Mouse (Mus musculus) midbrain, embryonic 13.5 days (tissue): Measurements from ENCODE around the gene Khsrp. TPM values are rescaled to one million over a fixed set of nuclear protein-coding genes. Genes with fewer than 3 reads are reported as not detected.

ENCODE experiments used
- ATAC-seq: fragments of 200-750 bp; cut with Nextera tagmentation; 2 replicates; pipeline ENCODE4 v1.8.0; 2017; ENCODE audit warnings: mild to moderate bottlenecking, moderate TSS enrichment, moderate library complexity
- H3K27ac ChIP-seq: fragments of 300-500 bp; sonication (generic); 2 replicates; pipeline ENCODE4 v1.5.1; 2015; ENCODE audit warnings: inconsistent platforms, mild to moderate bottlenecking, moderate library complexity
- H3K27me3 ChIP-seq: fragments of 300-500 bp; sonication (generic); 2 replicates; pipeline ENCODE4 v1.6.1; 2015; ENCODE audit warnings: mild to moderate bottlenecking, inconsistent platforms
- H3K36me3 ChIP-seq: fragments of 300-500 bp; sonication (generic); 2 replicates; pipeline ENCODE4 v1.6.1; 2015; ENCODE audit warnings: mild to moderate bottlenecking, inconsistent platforms
- H3K4me1 ChIP-seq: fragments of 300-500 bp; sonication (generic); replicated peaks from 2 replicates; pipeline ENCODE4 v1.6.1; 2015; ENCODE audit warnings: inconsistent platforms
- H3K4me2 ChIP-seq: fragments of 300-500 bp; sonication (generic); replicated peaks from 2 replicates; pipeline ENCODE4 v1.6.1; 2015; ENCODE audit warnings: moderate library complexity, mild to moderate bottlenecking, inconsistent platforms
- H3K4me3 ChIP-seq: fragments of 300-500 bp; sonication (generic); replicated peaks from 2 replicates; pipeline ENCODE4 v1.5.1; 2015; ENCODE audit warnings: mild to moderate bottlenecking, inconsistent platforms
- H3K9ac ChIP-seq: fragments of 300-500 bp; sonication (generic); replicated peaks from 2 replicates; pipeline ENCODE4 v1.6.1; 2015; ENCODE audit warnings: mild to moderate bottlenecking, inconsistent platforms
- H3K9me3 ChIP-seq: fragments of 300-500 bp; sonication (generic); 2 replicates; pipeline ENCODE4 v1.6.1; 2016; ENCODE audit warnings: mild to moderate bottlenecking, inconsistent platforms
- WGBS: fragments of 180-500 bp; shearing (Covaris S2); methylation state at CpG from one replicate; pipeline ENCODE4 v1.1.7; 2015; 5-methylcytosine and 5-hydroxymethylcytosine counted together
- polyA plus RNA-seq: library from polyadenylated mRNA; unstranded; fragments of >200 nt; fragmentation: Nextera tagmentation; extraction: Ambion mirVana; gene quantifications from 2 replicates; pipeline ENCODE4 v1.2.1, GENCODE M21; 2015

The Khsrp gene
- 33.1 and 39.1 TPM in 2 replicates for polyA plus RNA-seq

- H3K4me1 ChIP-seq: peaks cover 25% of the 10 kb centered on the region
- peaks cover 4% of the 10 kb centered on the region; the same call in 1 of the 2 replicates for H3K27me3 ChIP-seq
- H3K27ac ChIP-seq: peak within 1 kb of the TSS; percentile 94
- H3K4me2 ChIP-seq: peak within 1 kb of the TSS; percentile 94
- WGBS: under 1% methylated on average over 76 of the region's 99 CpGs
- no peaks in the 10 kb centered on the region for H3K9me3 ChIP-seq
- no peak for ATAC-seq
- H3K9ac ChIP-seq: peak within 1 kb of the TSS; percentile 99
- H3K36me3 ChIP-seq: peaks cover 28% of the 10 kb centered on the region
- H3K4me3 ChIP-seq: peak within 1 kb of the TSS; percentile 93
Observed at GRCm38 (mm10) chr17:57030931-57031660, at the start of gene Khsrp. Gene Khsrp, minus strand, starts transcription at chr17:57031522.

GRCm38 (mm10) chr17:57079919-57080318 is 48.6 kb upstream of the Khsrp start:
- no peak overlapping the region for H3K9ac ChIP-seq
- no peak overlapping the region for H3K4me3 ChIP-seq
- no peak overlapping the region for H3K27ac ChIP-seq
- 82% methylated on average over 3 of the region's 3 CpGs for WGBS
- H3K4me1 ChIP-seq: peaks cover 17% of the 10 kb centered on the region; the same call in 1 of the 2 replicates
- no peaks in the 10 kb centered on the region for H3K9me3 ChIP-seq
- peaks cover 50% of the 10 kb centered on the region for H3K36me3 ChIP-seq
- no peak overlapping the region for H3K4me2 ChIP-seq
- no peak for ATAC-seq
- H3K27me3 ChIP-seq: no peaks in the 10 kb centered on the region

- Histone ChIP-seq H3K4me2 (no peak within 1 kb of the TSS), H3K4me3 (no peak within 1 kb of the TSS), H3K27me3 (no peaks in the 10 kb centered on the region), H3K9ac (no peak within 1 kb of the TSS), H3K9me3 (no peaks in the 10 kb centered on the region), H3K36me3 (peaks cover 35% of the 10 kb centered on the region), H3K27ac (no peak within 1 kb of the TSS), H3K4me1 (peaks cover 2% of the 10 kb centered on the region; the same call in 1 of the 2 replicates)
- WGBS: 50% methylated on average over 6 of the region's 6 CpGs
- peak; percentile 40; the same call in 1 of the 2 replicates for ATAC-seq
Observed at GRCm38 (mm10) chr17:57078336-57078735, 47.0 kb upstream of the Khsrp start, which contains the start of gene Dennd1c. Gene Dennd1c, minus strand, starts transcription at chr17:57078514.

GRCm38 (mm10) chr17:57076916-57077315 is 45.6 kb upstream of the Khsrp start:
- 59% methylated on average over 3 of the region's 3 CpGs for WGBS
- no peaks in the 10 kb centered on the region for H3K4me1 ChIP-seq
- no peaks in the 10 kb centered on the region for H3K9me3 ChIP-seq
- no peak overlapping the region for H3K4me3 ChIP-seq
- H3K9ac ChIP-seq: no peak overlapping the region
- peaks cover 25% of the 10 kb centered on the region for H3K36me3 ChIP-seq
- H3K4me2 ChIP-seq: no peak overlapping the region
- ATAC-seq: no peak
- H3K27me3 ChIP-seq: no peaks in the 10 kb centered on the region
- no peak overlapping the region for H3K27ac ChIP-seq

- Histone ChIP-seq H3K4me3 (peak overlapping the region; percentile 22), H3K27me3 (0 out of 2 replicates have a peak, but pooled peaks cover 3% of the 10 kb centered on the region), H3K27ac (no peak overlapping the region), H3K9me3 (no peaks in the 10 kb centered on the region), H3K4me1 (peaks cover 5% of the 10 kb centered on the region; the same call in 1 of the 2 replicates), H3K9ac (no peak overlapping the region), H3K36me3 (no peaks in the 10 kb centered on the region), H3K4me2 (peak overlapping the region; percentile 33)
- ATAC-seq: 0 out of 2 replicates have a peak, but pooled peaks have one; percentile 13
- 3% methylated on average over 11 of the region's 11 CpGs for WGBS
Observed at GRCm38 (mm10) chr17:57070699-57071098, 39.4 kb upstream of the Khsrp start.

GRCm38 (mm10) chr17:57070272-57070671 is 39.0 kb upstream of the Khsrp start:
- peaks cover 5% of the 10 kb centered on the region; the same call in 1 of the 2 replicates for H3K4me1 ChIP-seq
- ATAC-seq: peak; percentile 38; the same call in 1 of the 2 replicates
- peak overlapping the region; percentile 33 for H3K4me2 ChIP-seq
- WGBS: 13% methylated on average over 9 of the region's 9 CpGs
- H3K36me3 ChIP-seq: no peaks in the 10 kb centered on the region
- no peak overlapping the region for H3K27ac ChIP-seq
- no peak overlapping the region for H3K9ac ChIP-seq
- H3K27me3 ChIP-seq: 0 out of 2 replicates have a peak, but pooled peaks cover 3% of the 10 kb centered on the region
- no peaks in the 10 kb centered on the region for H3K9me3 ChIP-seq
- H3K4me3 ChIP-seq: peak overlapping the region; percentile 22

- no peak for ATAC-seq
- H3K27me3 ChIP-seq: peaks cover 34% of the 10 kb centered on the region
- H3K27ac ChIP-seq: no peak overlapping the region
- WGBS: 57% methylated on average over 5 of the region's 5 CpGs
- H3K9ac ChIP-seq: no peak overlapping the region
- H3K36me3 ChIP-seq: no peaks in the 10 kb centered on the region
- no peak overlapping the region for H3K4me2 ChIP-seq
- H3K4me1 ChIP-seq: peaks cover 12% of the 10 kb centered on the region
- no peak overlapping the region for H3K4me3 ChIP-seq
- H3K9me3 ChIP-seq: no peaks in the 10 kb centered on the region
Observed at GRCm38 (mm10) chr17:57066908-57067307, 35.6 kb upstream of the Khsrp start.

GRCm38 (mm10) chr17:57063031-57063430 is 31.7 kb upstream of the Khsrp start:
- Histone ChIP-seq H3K4me3 (no peak overlapping the region), H3K4me1 (peaks cover 27% of the 10 kb centered on the region), H3K36me3 (no peaks in the 10 kb centered on the region), H3K9me3 (no peaks in the 10 kb centered on the region), H3K9ac (no peak overlapping the region), H3K27ac (no peak overlapping the region), H3K4me2 (no peak overlapping the region), H3K27me3 (peaks cover 44% of the 10 kb centered on the region)
- WGBS: 11% methylated on average over 8 of the region's 8 CpGs
- ATAC-seq: no peak

- H3K9ac ChIP-seq: no peak overlapping the region
- H3K9me3 ChIP-seq: no peaks in the 10 kb centered on the region
- H3K36me3 ChIP-seq: no peaks in the 10 kb centered on the region
- peaks cover 44% of the 10 kb centered on the region for H3K27me3 ChIP-seq
- H3K4me3 ChIP-seq: peak overlapping the region; percentile 28
- H3K4me2 ChIP-seq: peak overlapping the region; percentile 52
- peaks cover 29% of the 10 kb centered on the region for H3K4me1 ChIP-seq
- WGBS: 2% methylated on average over 22 of the region's 22 CpGs
- no peak for ATAC-seq
- no peak overlapping the region for H3K27ac ChIP-seq
Observed at GRCm38 (mm10) chr17:57062548-57062947, 31.2 kb upstream of the Khsrp start.

- peak overlapping the region; percentile 28 for H3K4me3 ChIP-seq
- H3K4me2 ChIP-seq: peak overlapping the region; percentile 52
- H3K27ac ChIP-seq: no peak overlapping the region
- H3K36me3 ChIP-seq: 0 out of 2 replicates have a peak, but pooled peaks cover 4% of the 10 kb centered on the region
- no peaks in the 10 kb centered on the region for H3K9me3 ChIP-seq
- under 1% methylated on average over 39 of the region's 39 CpGs for WGBS
- ATAC-seq: no peak
- H3K9ac ChIP-seq: peak overlapping the region; percentile 39; the same call in 1 of the 2 replicates
- peaks cover 44% of the 10 kb centered on the region for H3K27me3 ChIP-seq
- H3K4me1 ChIP-seq: peaks cover 29% of the 10 kb centered on the region
Observed at GRCm38 (mm10) chr17:57062011-57062521, 30.7 kb upstream of the Khsrp start.

- Histone ChIP-seq H3K4me1 (peaks cover 29% of the 10 kb centered on the region), H3K9ac (no peak overlapping the region), H3K4me3 (peak overlapping the region; percentile 89), H3K27ac (0 out of 2 replicates have a peak overlapping the region, but pooled peaks have one; percentile 85), H3K4me2 (peak overlapping the region; percentile 74), H3K36me3 (peaks cover 12% of the 10 kb centered on the region; the same call in 1 of the 2 replicates), H3K9me3 (no peaks in the 10 kb centered on the region), H3K27me3 (peaks cover 44% of the 10 kb centered on the region)
- 35% methylated on average over 10 of the region's 10 CpGs for WGBS
- no peak for ATAC-seq
Observed at GRCm38 (mm10) chr17:57061069-57061468, 29.7 kb upstream of the Khsrp start.

GRCm38 (mm10) chr17:57060231-57060801 is 29.0 kb upstream of the Khsrp start:
- Histone ChIP-seq H3K9me3 (no peaks in the 10 kb centered on the region), H3K4me1 (peaks cover 29% of the 10 kb centered on the region), H3K4me2 (peak overlapping the region; percentile 74), H3K27me3 (peaks cover 41% of the 10 kb centered on the region), H3K27ac (peak overlapping the region; percentile 85), H3K9ac (peak overlapping the region; percentile 85), H3K36me3 (peaks cover 20% of the 10 kb centered on the region), H3K4me3 (peak overlapping the region; percentile 89)
- 2% methylated on average over 43 of the region's 44 CpGs for WGBS
- peak; percentile 90 for ATAC-seq
